Mouse (Mus musculus): ENCODE measurements around the gene Chrnb1. TPM values are rescaled to one million over a fixed set of nuclear protein-coding genes. Genes with fewer than 3 reads are reported as not detected.
A peak's percentile ranks its signal among the peaks of the same experiment; 100 is the strongest.

Gene Chrnb1
- polyA plus RNA-seq, 1 experiment from 2014 or later, result 1.2 TPM

- Histone ChIP-seq H3K9ac (peak overlapping the region; percentile 97), H3K4me2 (peak overlapping the region; percentile 86), H3K4me1 (replicated peaks) (peaks cover 24% of the 10 kb centered on the region), H3K36me3 (no peaks in the 10 kb centered on the region), H3K27me3 (no peaks in the 10 kb centered on the region), H3K9me3 (no peaks in the 10 kb centered on the region), H3K27ac (replicated peaks) (peak overlapping the region; percentile 93), H3K4me3 (peak overlapping the region; percentile 94)
- under 1% methylated on average over 31 of the region's 37 CpGs for WGBS
- peak; percentile 88 for ATAC-seq (ENCODE audit: low FRiP score, low read depth)
Measured at GRCm38 (mm10) chr11:69766126-69766609, 29.6 kb downstream of the Chrnb1 start.

DNA sequence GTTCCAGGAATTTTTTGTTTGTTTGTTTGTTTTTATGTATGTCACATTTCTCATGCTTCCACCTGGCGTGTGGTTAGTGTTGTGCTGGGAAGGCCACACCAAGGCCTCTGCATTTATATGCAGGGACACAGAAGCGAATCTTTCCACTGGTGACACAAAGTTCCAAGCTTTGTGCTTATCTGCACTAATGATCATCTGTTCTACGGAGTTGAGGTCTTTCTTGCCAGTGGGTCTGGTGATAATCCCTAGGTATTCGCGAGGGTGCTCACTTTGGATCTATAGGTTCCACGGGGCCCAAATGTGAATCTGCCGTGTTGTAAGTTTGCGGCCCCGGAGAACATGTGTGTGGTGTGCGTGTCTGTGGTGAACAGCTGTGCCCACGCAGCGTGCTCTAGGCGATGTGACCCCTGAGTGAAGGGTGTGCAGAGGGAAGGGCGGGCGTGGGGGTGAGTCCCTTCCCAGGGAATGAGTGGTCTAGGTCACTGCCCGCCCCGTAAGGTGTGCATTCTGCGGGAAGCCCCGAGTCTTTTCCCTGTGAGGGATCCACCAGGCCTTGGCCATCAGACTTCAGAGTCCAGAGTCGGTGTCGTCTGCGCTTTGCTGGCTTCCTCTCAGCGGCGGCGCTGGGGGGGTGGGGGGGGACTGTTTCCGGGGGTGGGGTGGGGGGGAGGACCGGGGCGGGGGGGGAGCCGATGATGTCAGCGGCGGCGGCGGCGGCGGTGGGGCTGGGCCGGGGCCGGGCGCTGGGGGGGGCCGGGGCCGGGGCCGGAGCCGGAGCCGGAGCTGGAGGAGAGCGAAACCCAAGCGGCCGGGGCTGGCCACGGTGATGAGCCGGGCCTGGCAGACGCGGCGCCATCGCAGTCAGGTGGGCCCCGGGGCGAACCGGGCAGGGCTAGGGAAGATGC, 30.3 kb downstream of the Chrnb1 start, which contains the start of gene Zbtb4:
Zbtb4 (plus strand) TSS at position 692 of the 905 bp plus-strand sequence.
- Histone ChIP-seq H3K27ac (replicated peaks) (peak within 1 kb of the TSS; percentile 93), H3K9ac (peak within 1 kb of the TSS; percentile 97), H3K4me1 (replicated peaks) (peaks cover 29% of the 10 kb centered on the region), H3K9me3 (no peaks in the 10 kb centered on the region), H3K4me2 (peak within 1 kb of the TSS; percentile 86), H3K36me3 (no peaks in the 10 kb centered on the region), H3K4me3 (peak within 1 kb of the TSS; percentile 94), H3K27me3 (no peaks in the 10 kb centered on the region)
- WGBS, result 15% methylated on average over 46 of the region's 55 CpGs
- peak; percentile 65 for ATAC-seq (ENCODE audit: low FRiP score, low read depth)

- H3K27me3 ChIP-seq, result no peaks in the 10 kb centered on the region
- 75% methylated on average over 7 of the region's 7 CpGs for WGBS
- no peak overlapping the region for H3K4me3 ChIP-seq
- no peak overlapping the region for H3K9ac ChIP-seq
- H3K4me1 ChIP-seq (replicated peaks), result peaks cover 39% of the 10 kb centered on the region
- no peak for ATAC-seq (ENCODE audit: low FRiP score, low read depth)
- no peaks in the 10 kb centered on the region for H3K9me3 ChIP-seq
- H3K27ac ChIP-seq (replicated peaks), result no peak overlapping the region
- no peak overlapping the region for H3K4me2 ChIP-seq
- no peaks in the 10 kb centered on the region for H3K36me3 ChIP-seq
Measured at GRCm38 (mm10) chr11:69763551-69763950, 32.2 kb downstream of the Chrnb1 start.

GRCm38 (mm10) chr11:69761868-69762267, 33.9 kb downstream of the Chrnb1 start, which contains the start of gene Slc35g3:
TSS of gene Slc35g3 (minus strand) at chr11:69761968.
- Histone ChIP-seq H3K4me3 (no peak within 1 kb of the TSS), H3K4me1 (replicated peaks) (peaks cover 33% of the 10 kb centered on the region), H3K27me3 (no peaks in the 10 kb centered on the region), H3K9ac (no peak within 1 kb of the TSS), H3K9me3 (no peaks in the 10 kb centered on the region), H3K4me2 (no peak within 1 kb of the TSS), H3K27ac (replicated peaks) (peak within 1 kb of the TSS; percentile 97), H3K36me3 (no peaks in the 10 kb centered on the region)
- WGBS, result 79% methylated on average over 1 of the region's 1 CpGs
- no peak for ATAC-seq (ENCODE audit: low FRiP score, low read depth)

- Histone ChIP-seq H3K9me3 (no peaks in the 10 kb centered on the region), H3K4me3 (no peak overlapping the region), H3K9ac (no peak overlapping the region), H3K36me3 (no peaks in the 10 kb centered on the region), H3K27ac (replicated peaks) (peak overlapping the region; percentile 97), H3K4me2 (no peak overlapping the region), H3K27me3 (no peaks in the 10 kb centered on the region), H3K4me1 (replicated peaks) (peaks cover 40% of the 10 kb centered on the region)
- 89% methylated on average over 7 of the region's 7 CpGs for WGBS
- no peak for ATAC-seq (ENCODE audit: low FRiP score, low read depth)
Measured at GRCm38 (mm10) chr11:69760901-69761200, 34.9 kb downstream of the Chrnb1 start.

DNA sequence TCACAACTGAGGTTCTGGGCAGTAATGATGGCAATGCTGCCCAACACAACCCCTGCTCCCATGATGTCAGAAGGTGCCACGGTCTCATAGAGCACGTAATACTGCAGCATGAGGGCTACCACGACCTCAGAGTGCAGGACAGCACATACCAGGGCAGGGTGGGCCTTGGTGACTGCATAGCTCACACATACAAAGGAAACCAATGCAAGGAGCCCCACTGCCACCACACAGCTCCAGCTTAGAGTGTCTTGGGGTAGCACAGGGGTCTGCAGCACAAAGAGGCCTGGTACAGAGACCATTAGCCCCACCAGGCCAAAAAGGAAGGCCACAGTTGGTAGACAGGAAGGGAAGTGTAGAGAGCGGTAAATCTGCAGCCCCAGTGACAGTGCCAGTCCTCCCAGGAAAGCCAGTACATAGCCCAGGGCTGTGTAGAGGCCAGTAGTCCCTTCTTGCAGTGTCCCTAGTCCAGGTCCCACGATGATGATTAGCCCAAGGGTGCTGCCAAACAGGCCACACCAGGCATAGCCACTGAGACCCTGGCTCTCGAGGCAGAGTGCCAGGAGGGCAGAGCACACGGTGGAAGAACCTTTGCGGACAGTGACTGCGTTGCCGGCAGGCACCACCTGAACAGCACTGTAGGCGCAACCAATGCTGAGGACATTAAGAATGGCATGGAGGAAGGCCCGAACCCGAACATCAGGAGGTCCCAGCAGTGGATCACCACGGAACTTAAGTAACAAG, 35.4 kb downstream of the Chrnb1 start:
- Histone ChIP-seq H3K36me3 (no peaks in the 10 kb centered on the region), H3K9ac (peak overlapping the region; percentile 62), H3K4me3 (peak overlapping the region; percentile 46), H3K4me2 (peak overlapping the region; percentile 79), H3K27ac (replicated peaks) (peak overlapping the region; percentile 97), H3K27me3 (no peaks in the 10 kb centered on the region), H3K9me3 (no peaks in the 10 kb centered on the region), H3K4me1 (replicated peaks) (peaks cover 43% of the 10 kb centered on the region)
- ATAC-seq (ENCODE audit: low FRiP score, low read depth), result no peak
- 77% methylated on average over 14 of the region's 14 CpGs for WGBS

DNA sequence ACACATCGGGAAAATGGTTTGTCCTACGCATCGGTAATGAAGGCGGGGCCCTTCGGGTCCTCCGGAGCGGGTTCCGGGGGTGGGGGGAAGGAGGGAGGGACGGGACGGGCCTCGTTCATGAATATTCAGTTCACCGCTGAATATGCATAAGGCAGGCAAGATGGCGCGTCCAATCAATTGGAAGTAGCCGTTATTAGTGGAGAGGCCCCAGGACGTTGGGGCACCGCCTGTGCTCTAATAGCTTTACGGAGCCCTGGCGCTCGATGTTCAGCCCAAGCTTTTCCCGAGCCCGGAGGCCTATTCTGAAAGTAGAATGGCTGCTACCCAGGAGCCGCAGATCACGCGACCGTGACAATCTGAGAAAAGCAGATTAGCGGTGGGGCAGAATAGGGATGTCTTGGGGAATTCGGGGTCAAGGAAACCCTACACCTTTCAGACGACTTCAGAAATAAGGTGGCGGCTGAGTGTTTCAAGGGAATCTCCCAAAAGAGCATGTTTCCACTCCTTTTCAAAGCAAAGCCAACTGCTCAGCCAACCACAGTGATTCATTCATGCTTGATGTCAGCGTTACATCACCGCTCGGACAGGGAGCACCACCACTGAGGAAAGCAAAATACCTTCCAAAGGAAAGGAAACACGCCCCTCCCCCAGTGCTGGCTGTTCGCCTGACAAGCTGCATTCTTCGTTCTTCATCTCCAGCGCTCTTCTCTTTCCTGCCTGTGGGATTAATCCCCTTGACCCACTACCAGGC, 36.6 kb downstream of the Chrnb1 start:
- WGBS, result under 1% methylated on average over 37 of the region's 37 CpGs
- Histone ChIP-seq H3K27ac (replicated peaks) (peak overlapping the region; percentile 97), H3K4me1 (replicated peaks) (peaks cover 49% of the 10 kb centered on the region), H3K9ac (peak overlapping the region; percentile 62), H3K4me3 (peak overlapping the region; percentile 46), H3K36me3 (no peaks in the 10 kb centered on the region), H3K9me3 (no peaks in the 10 kb centered on the region), H3K4me2 (peak overlapping the region; percentile 79), H3K27me3 (no peaks in the 10 kb centered on the region)
- peak; percentile 91 for ATAC-seq (ENCODE audit: low FRiP score, low read depth)

DNA sequence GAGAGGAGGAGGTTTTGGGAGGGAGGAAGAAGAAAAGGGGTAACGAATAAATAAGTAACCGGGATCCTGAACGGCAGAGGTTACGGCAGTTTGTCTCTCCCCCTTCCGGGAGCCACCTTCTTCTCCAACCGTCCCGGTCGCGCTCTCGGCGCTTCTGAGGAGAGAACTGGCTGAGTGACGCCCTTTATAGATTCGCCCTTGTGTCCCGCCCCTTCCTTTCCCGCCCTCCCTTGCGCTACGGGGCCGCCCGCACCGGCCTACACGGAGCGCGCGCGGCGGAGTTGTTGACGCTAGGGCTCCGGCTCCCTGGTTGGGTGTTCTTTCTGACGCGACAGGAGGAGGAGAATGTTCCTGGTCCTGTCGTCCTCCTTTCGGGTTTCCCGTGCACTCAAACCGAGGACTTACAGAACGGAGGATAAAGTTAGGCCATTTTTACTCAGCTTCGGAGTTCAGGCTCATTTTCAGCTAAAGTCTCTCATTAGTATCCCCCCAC, 37.2 kb downstream of the Chrnb1 start, which contains the start of gene Polr2a:
Polr2a (minus strand) TSS at position 160 of the 493 bp plus-strand sequence.
- peak; percentile 93 for ATAC-seq (ENCODE audit: low FRiP score, low read depth)
- WGBS, result under 1% methylated on average over 25 of the region's 36 CpGs

GRCm38 (mm10) chr11:69758090-69758456, 37.7 kb downstream of the Chrnb1 start:
- Histone ChIP-seq H3K9me3 (no peaks in the 10 kb centered on the region), H3K9ac (peak overlapping the region; percentile 66), H3K4me1 (replicated peaks) (peaks cover 55% of the 10 kb centered on the region), H3K27me3 (no peaks in the 10 kb centered on the region), H3K27ac (replicated peaks) (peak overlapping the region; percentile 97), H3K4me3 (peak overlapping the region; percentile 46), H3K4me2 (peak overlapping the region; percentile 79), H3K36me3 (no peaks in the 10 kb centered on the region)
- peak; percentile 83 for ATAC-seq (ENCODE audit: low FRiP score, low read depth)
- under 1% methylated on average over 23 of the region's 26 CpGs for WGBS

More for the DNA sequence above, 37.2 kb downstream of the Chrnb1 start, which contains the start of gene Polr2a:
- Histone ChIP-seq H3K9me3 (no peaks in the 10 kb centered on the region), H3K4me2 (peak within 1 kb of the TSS; percentile 79), H3K4me1 (replicated peaks) (peaks cover 55% of the 10 kb centered on the region), H3K9ac (peak within 1 kb of the TSS; percentile 66), H3K36me3 (no peaks in the 10 kb centered on the region), H3K27ac (replicated peaks) (peak within 1 kb of the TSS; percentile 97), H3K4me3 (peak within 1 kb of the TSS; percentile 46), H3K27me3 (no peaks in the 10 kb centered on the region)

DNA sequence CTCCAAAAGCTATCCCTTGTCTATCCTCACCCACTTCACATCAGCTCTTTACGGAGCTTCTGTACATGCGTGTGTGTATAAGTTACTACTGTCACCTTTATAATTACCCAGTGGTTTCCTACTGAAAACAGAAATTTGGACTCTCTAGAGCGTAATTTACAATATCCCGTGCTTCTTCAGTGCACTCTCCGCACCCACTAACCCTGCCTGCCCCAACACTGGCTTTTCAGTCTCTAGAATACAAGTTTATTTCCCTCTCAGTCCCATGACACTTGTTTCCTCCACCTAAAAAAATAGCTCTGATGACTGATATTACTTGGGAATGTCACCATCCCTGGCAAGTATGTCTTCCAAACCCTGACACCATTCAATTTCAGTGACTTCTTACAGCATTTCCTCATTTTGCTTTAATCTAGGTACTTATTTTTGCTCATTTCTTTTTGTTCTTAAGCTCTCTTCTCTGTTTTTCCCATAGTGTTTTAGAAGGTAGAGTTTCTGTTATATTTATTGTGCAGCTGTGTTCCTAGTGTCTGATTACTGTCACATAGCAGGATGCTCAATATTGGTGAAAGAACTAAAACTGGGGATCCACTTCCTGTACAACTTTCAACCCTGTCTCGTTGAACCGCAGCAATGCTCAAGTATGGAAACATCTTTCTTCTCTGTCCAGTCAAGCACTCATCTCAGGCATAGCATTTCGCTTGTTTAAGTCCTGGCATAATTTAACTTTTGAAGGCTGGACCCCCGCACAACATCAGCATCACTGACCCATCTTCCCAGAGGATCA, 38.2 kb downstream of the Chrnb1 start:
- ATAC-seq (ENCODE audit: low FRiP score, low read depth), result no peak
- Histone ChIP-seq H3K27me3 (no peaks in the 10 kb centered on the region), H3K4me1 (replicated peaks) (peaks cover 55% of the 10 kb centered on the region)

More for the DNA sequence above, 38.2 kb downstream of the Chrnb1 start:
- H3K36me3 ChIP-seq, result no peaks in the 10 kb centered on the region
- peak overlapping the region; percentile 66 for H3K9ac ChIP-seq
- H3K4me2 ChIP-seq, result peak overlapping the region; percentile 79
- no peaks in the 10 kb centered on the region for H3K9me3 ChIP-seq
- peak overlapping the region; percentile 46 for H3K4me3 ChIP-seq
- 42% methylated on average over 9 of the region's 9 CpGs for WGBS
- peak overlapping the region; percentile 97 for H3K27ac ChIP-seq (replicated peaks)
